Mouse (Mus musculus): ENCODE measurements at regions not wholly inside any gene's neighbourhood (a gene's known extent, or its start where the extent isn't known, plus 50 kb on each side); places are given as distances from the start of the nearest gene placed in this dataset.

GRCm38 (mm10) chr10:17202556-17203415 is 520.2 kb upstream of the Cited2 start:
- DNase-seq (ENCODE audit: low read depth, low spot score) = no peak

DNA sequence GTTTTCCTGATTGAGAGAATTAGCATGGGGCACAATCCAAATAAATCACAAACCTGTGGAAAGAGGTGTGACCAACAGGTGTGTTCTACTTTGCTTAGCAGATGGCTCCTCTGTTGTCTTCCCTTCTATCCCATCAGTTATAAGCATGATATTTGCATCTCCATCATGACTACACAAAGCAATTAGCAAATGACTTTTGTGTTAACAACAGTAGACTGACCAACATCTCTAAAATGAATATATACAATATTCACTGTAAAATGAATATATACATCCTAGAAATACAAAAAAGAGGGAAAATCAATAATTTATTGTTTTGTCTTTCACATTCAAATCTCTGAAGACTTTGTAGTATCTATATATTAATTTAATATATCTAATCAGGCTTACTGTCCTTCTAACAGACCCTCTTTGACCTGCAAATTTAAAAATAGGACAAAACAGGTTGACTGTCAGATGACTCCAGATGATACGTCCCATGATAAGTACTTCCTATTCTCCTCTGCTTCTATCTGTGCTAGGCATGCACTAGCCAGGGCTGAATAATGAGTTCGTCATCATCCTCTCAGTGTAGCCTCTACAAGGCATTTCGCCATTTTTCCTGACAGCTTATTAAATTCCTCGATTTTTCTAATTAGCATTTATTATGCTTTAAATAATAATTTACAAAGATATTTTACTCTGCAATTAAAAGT is 519.5 kb upstream of the Cited2 start:
- no peak for DNase-seq (ENCODE audit: low read depth, low spot score)

DNA sequence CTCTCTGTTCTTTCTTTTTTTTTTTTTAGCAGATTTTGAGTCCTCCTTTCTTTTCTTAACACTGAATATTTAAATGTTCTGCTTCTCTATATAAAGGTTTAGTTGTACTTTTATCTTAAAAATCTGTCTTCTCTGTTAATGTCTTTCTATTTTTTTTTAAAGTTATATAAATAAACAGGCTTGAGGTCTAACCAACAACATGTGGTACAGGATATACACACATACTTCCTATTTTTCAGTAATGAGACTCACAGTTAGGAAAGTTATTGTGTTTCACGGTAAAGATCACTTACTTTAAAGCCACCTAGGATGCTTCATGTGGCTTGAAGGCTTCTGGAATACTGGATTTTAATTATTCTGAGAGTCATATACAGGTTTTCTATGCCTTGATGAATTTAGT is 518.9 kb upstream of the Cited2 start:
- DNase-seq (ENCODE audit: low read depth, low spot score) = no peak

- no peak for DNase-seq (ENCODE audit: low read depth, low spot score)
These were observed 510.3 kb upstream of the Cited2 start for GRCm38 (mm10) chr10:17212551-17213309.

GRCm38 (mm10) chr10:17213310-17214064 is 509.5 kb upstream of the Cited2 start:
- no peak for DNase-seq (ENCODE audit: low read depth, low spot score)

DNA sequence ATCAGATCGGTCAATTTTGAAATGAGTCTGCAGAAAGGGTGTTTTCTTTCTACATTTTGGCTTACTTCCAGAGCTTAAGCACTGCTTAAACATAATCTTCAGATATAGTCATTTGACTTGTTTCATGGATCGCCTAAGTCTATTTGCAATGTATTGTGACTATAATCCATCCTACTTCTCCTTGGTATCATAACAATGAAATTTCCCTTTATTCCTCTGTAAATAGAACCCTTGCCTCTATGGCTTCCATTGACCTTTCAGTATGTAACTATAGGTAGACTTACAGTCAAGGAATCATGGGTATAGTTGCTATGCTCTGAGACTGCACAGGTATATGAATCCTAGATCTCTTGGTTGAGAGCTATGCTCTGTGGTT is 509.0 kb upstream of the Cited2 start:
- no peak for DNase-seq (ENCODE audit: low read depth, low spot score)

DNA sequence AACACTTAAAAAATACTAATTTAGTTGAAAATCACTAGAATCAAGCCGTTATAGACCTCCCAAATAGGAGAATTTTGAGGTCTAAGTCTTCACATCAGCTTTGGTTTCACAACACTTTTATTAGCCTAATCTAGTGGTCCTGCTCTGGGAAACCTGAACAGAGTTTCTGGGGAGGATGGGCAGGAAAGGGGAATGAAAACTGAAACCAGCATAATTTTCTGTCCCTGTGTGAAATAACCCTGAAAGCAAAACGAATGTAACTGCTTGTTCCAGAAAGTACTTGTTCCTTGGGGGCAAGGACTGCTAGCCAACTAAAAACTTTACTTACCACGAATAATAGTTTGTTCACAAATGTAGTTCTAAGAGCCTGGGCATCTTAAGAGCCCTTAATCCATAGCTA is 508.0 kb upstream of the Cited2 start:
- DNase-seq (ENCODE audit: low read depth, low spot score) = no peak

- no peak for DNase-seq (ENCODE audit: low read depth, low spot score)
These were observed 501.5 kb upstream of the Cited2 start for GRCm38 (mm10) chr10:17221495-17221894.

- DNase-seq (ENCODE audit: low read depth, low spot score) = no peak
These were observed 497.3 kb upstream of the Cited2 start for GRCm38 (mm10) chr10:17225727-17226126.

DNA sequence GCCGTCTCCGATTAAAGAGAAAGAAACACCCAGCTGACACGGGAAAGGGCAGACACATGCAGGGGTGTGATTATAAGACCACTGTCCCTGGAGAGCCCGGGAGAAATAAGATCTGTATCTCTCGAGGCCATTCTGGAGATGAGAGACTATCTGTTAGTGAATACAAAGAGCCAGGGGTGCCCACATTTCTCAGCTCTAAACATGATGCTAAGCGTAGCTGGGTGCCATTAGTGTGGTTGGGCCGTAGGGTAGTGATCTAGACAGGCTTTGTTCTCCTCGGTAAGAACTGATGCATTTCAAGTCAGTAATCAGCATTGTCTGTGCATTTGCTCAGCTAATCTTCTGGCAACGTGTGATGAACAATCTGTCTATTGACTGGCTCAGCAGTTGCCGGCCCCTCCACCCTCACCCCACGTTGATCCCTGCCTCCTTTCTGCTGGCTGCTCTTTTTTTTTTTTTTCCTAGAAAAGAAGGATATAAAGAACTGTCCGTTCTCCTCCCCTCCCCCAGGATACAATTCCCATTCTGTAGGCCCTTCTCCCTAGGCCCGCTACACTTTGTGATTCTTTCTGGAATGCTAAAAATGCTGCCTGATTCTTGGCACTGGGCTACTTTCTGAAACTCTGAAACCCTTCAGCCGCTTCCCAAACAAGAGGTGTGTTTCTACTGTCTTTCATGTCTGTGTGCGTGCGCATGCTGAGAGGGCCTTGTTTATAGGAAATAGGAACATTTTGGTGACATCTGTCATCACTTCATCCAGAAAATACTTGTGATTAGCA is 492.8 kb upstream of the Cited2 start:
- no peak for DNase-seq (ENCODE audit: low read depth, low spot score)

DNA sequence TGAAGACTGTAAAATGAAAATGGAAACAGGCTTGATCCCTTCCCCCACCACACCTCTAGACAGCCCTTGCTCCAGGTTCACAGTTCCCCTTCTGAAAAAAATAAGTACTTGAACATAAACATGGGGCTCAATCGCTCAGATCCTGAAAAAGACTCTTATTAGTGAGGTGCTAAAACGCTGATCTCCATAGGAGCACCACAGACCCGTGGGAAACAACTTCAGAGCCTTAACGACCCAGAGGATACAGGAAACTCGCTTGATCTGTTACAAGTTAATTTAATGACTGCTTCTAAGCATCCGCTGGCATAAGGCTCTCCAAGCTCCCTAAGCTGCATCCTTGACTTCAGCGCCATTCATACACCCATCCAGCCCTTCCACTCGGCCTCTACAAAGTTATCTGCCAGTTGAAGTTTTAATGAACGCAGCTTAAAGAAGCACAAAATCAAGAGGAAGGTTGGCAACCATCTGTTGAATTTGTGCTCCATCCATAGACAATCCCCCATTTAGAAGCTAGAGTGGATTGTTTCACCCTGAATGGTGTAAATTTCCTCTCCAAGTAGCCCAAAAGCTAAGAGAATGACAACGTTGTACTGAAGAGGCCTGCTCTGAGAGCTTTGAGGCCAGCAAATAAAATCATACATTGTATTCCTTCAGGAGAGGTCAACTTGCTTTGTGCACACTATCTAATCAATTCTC is 486.9 kb upstream of the Cited2 start:
- no peak for DNase-seq (ENCODE audit: low read depth, low spot score)

DNA sequence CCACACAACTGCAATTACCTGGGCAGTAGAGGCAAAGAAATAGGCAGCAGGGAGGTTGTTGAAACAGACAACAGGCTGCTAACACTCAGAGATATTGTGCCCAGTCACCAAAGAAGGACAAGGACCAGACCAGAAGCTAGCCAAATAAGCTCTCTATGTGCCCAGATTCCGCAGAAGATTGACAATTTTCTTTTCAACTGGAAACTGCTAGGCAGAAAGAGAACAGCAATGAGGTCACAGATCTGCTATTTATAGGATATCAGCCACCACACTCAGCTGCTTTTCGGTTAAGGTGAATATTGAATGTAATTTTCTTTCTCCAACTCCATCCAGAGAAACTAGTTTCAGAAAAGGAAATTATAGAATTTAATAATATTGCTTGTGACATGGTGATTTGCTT is 486.3 kb upstream of the Cited2 start:
- DNase-seq (ENCODE audit: low read depth, low spot score) = no peak

DNA sequence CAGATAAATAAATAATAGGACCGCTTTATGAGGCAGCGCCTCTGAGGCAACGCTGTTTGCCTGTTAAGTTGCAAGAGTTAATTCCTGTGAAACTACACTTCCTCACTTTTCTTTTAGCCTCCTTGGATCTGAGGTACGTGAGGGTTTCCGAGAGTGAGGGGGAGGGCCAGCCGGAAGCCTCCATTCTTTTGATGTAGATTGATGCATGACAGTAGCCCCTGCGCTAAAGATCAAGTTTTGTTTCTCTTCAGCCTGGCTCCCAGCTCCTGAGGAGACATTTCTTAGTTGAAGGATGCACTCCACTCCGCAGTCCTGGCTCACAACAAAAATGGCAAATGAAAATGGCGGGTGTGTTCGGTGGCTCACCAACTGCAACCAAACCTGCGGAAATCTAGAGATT is 485.6 kb upstream of the Cited2 start:
- no peak for DNase-seq (ENCODE audit: low read depth, low spot score)

DNA sequence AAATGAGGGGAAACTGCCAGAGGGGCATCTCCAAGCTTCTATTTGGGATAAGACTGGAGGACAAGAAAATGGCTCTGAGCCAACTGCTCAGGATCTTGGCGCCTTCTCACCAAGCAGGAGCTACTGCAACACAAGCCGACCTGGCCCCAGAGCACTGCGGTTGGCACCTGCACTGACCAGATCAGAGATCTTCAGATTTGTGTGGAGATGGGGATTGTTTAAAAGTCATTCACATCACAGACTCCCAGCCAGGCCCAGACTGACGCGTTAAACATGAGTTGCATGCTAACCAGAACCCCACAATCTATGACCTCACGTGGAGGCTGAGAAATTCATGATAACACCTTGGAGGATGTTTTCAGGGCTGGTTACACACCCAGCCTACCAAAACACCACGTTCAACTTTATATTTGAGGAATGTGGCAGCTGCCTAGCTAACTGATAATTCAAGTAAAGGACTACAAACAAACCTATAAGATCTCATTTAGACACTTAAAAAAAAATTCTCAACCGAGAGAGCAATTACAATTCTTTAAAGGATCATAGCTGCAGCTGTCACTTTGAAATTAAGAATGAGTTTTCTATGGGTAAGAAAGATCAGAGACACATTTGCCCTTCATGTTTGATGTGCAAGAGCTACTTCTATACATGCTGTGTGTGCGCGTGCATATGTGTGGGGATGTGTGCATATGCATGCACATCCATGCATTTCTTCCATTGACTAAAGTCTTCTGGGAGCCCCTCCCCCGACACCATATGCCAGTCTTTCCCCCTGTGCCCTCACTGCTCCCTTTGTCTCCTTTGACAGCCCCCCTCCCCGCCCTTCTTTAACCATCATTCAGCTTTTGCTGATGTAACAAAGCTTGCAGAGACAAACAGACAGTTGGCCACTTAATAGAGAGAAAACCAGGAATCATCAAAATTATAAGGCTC is 484.8 kb upstream of the Cited2 start:
- no peak for DNase-seq (ENCODE audit: low read depth, low spot score)

DNA sequence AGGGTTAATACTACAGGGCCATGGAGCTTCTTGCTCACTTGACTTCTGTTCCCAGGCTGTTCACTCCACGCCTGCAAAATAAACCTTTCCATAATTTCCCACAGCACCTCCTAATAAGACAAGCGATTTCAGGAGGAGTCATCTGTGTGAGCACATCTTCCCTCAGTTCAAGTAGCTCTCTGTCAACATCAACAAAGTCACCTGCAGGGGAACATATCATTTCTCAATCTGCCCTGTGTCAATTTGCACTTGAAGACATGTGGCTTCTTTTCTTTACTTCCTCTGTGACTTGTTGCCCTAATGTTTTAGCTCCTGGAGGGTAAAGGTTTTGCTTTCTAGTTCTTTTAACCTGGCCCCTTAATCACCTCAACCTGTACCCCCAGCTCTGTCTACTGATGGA is 474.7 kb upstream of the Cited2 start:
- DNase-seq (ENCODE audit: low read depth, low spot score) = no peak

DNA sequence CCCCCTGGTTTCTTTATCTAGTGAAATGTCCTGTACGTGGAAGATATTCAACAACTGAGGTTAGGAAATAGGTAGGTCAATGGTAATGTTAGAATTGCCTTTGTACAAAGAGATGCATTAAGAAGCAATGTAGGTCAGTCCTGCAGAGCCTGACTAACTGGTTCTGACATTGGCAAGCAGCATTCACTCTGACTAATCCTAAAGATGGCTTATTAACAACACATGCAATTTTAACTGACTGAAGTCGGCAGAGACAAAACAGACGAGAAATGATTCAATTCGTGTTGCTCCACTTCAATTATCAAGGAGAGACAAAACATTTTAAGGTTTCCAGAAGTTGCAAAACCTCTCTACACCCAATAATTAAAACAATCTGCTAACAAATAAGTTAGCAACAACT is 470.0 kb upstream of the Cited2 start:
- DNase-seq (ENCODE audit: low read depth, low spot score) = peak; percentile 36

DNA sequence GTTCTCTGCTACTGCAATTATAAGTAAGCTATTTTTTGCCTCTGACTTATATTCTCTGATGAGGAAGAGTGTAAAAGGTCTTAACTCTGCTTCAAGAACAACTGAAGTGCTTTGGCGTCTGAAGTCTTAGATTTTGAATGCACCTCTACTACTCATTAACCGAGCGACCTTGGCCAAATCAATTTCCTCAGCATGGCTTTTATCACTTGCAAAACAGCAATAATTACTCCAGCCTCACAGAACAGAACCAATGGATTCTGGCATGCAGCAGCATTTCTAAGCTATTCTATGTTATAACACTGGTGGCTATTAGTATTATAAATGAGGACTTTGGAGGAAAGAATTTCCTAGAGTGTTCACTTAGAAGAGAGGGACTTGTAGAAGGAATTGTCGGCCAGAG is 462.9 kb upstream of the Cited2 start:
- no peak for DNase-seq (ENCODE audit: low read depth, low spot score)

DNA sequence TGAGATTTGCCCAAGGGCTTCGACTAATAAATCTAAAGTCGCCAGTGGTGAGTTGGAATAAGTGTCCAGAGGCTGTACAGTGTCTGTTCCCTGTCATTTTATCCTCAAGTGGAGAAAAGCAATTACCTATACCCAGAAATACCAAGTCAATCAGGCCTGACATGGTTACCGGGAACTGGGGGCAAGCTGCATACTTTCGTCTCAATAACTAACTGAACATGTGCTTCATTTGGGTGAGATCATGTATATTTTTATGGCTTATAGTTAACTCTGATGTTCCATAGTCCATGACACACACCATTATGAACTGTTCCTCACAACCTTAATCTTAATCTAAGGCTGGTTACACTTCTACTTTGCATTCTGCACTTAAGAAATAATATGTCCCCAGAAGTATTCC is 462.4 kb upstream of the Cited2 start:
- DNase-seq (ENCODE audit: low read depth, low spot score) = no peak

- no peak for DNase-seq (ENCODE audit: low read depth, low spot score)
These were observed 461.7 kb upstream of the Cited2 start for GRCm38 (mm10) chr10:17261192-17261824.

Data from retina, adult 2 months (tissue).